Mouse (Mus musculus): ENCODE measurements around the gene Aldh9a1. TPM values are rescaled to one million over a fixed set of nuclear protein-coding genes. Genes with fewer than 3 reads are reported as not detected.

Aldh9a1 gene
- polyA plus RNA-seq (2015; fragmentation: Nextera tagmentation; extraction: Ambion mirVana) = 185 and 214 TPM in 2 replicates

GRCm38 (mm10) chr1:167349815-167350596 lies at the start of gene Aldh9a1:
Gene Aldh9a1 (plus strand): TSS chr1:167349991.
- Histone ChIP-seq H3K36me3 (ENCODE audit: control insufficient read depth, insufficient read depth) (peaks cover 8% of the 10 kb centered on the region), H3K4me1 (replicated peaks; ENCODE audit: control insufficient read depth, insufficient read depth, low read length) (no peaks in the 10 kb centered on the region), H3K9ac (ENCODE audit: low read depth, low read length) (peak within 1 kb of the TSS; percentile 74), H3K4me2 (replicated peaks; ENCODE audit: low read depth) (peak within 1 kb of the TSS; percentile 84), H3K27me3 (replicated peaks; ENCODE audit: control insufficient read depth, insufficient read depth, low read length) (no peaks in the 10 kb centered on the region), H3K27ac (ENCODE audit: low read depth, low read length) (peak within 1 kb of the TSS; percentile 96), H3K9me3 (ENCODE audit: control insufficient read depth) (no peaks in the 10 kb centered on the region), H3K4me3 (ENCODE audit: low read depth, low read length) (peak within 1 kb of the TSS; percentile 70)
- 0 out of 2 replicates have a peak, but pooled peaks have one; percentile 9 for TF ChIP-seq CTCF (IDR thresholded peaks at IDR 0.05; ENCODE audit: low read depth)
- WGBS = under 1% methylated on average over 55 of the region's 55 CpGs
- peak; percentile 94 for ATAC-seq

GRCm38 (mm10) chr1:167300122-167300521 lies 49.7 kb upstream of the Aldh9a1 start:
- H3K27ac ChIP-seq (ENCODE audit: low read depth, low read length) = no peak overlapping the region
- H3K9ac ChIP-seq (ENCODE audit: low read depth, low read length) = no peak overlapping the region
- no peaks in the 10 kb centered on the region for H3K36me3 ChIP-seq (ENCODE audit: control insufficient read depth, insufficient read depth)
- H3K4me3 ChIP-seq (ENCODE audit: low read depth, low read length) = no peak overlapping the region
- 90% methylated on average over 2 of the region's 2 CpGs for WGBS
- no peaks in the 10 kb centered on the region for H3K27me3 ChIP-seq (replicated peaks; ENCODE audit: control insufficient read depth, insufficient read depth, low read length)
- no peak overlapping the region for H3K4me2 ChIP-seq (replicated peaks; ENCODE audit: low read depth)
- no peak for ATAC-seq
- no peaks in the 10 kb centered on the region for H3K9me3 ChIP-seq (ENCODE audit: control insufficient read depth)
- no peaks in the 10 kb centered on the region for H3K4me1 ChIP-seq (replicated peaks; ENCODE audit: control insufficient read depth, insufficient read depth, low read length)
- no peak for TF ChIP-seq CTCF (IDR thresholded peaks at IDR 0.05; ENCODE audit: low read depth)

- Histone ChIP-seq H3K27me3 (replicated peaks; ENCODE audit: control insufficient read depth, insufficient read depth, low read length) (no peaks in the 10 kb centered on the region), H3K27ac (ENCODE audit: low read depth, low read length) (no peak overlapping the region), H3K4me3 (ENCODE audit: low read depth, low read length) (no peak overlapping the region), H3K4me2 (replicated peaks; ENCODE audit: low read depth) (no peak overlapping the region), H3K36me3 (ENCODE audit: control insufficient read depth, insufficient read depth) (peaks cover 4% of the 10 kb centered on the region; the same call in 1 of the 2 replicates), H3K4me1 (replicated peaks; ENCODE audit: control insufficient read depth, insufficient read depth, low read length) (peaks cover 2% of the 10 kb centered on the region; the same call in 1 of the 2 replicates), H3K9me3 (ENCODE audit: control insufficient read depth) (no peaks in the 10 kb centered on the region), H3K9ac (ENCODE audit: low read depth, low read length) (no peak overlapping the region)
- 41% methylated on average over 7 of the region's 7 CpGs for WGBS
- no peak for TF ChIP-seq CTCF (IDR thresholded peaks at IDR 0.05; ENCODE audit: low read depth)
- no peak for ATAC-seq
Observed at GRCm38 (mm10) chr1:167305501-167306137, 44.2 kb upstream of the Aldh9a1 start.

- Histone ChIP-seq H3K9me3 (ENCODE audit: control insufficient read depth) (no peaks in the 10 kb centered on the region), H3K9ac (ENCODE audit: low read depth, low read length) (no peak overlapping the region), H3K4me2 (replicated peaks; ENCODE audit: low read depth) (no peak overlapping the region), H3K27me3 (replicated peaks; ENCODE audit: control insufficient read depth, insufficient read depth, low read length) (no peaks in the 10 kb centered on the region), H3K27ac (ENCODE audit: low read depth, low read length) (no peak overlapping the region), H3K4me1 (replicated peaks; ENCODE audit: control insufficient read depth, insufficient read depth, low read length) (peaks cover 2% of the 10 kb centered on the region; the same call in 1 of the 2 replicates), H3K36me3 (ENCODE audit: control insufficient read depth, insufficient read depth) (peaks cover 4% of the 10 kb centered on the region; the same call in 1 of the 2 replicates), H3K4me3 (ENCODE audit: low read depth, low read length) (no peak overlapping the region)
- 57% methylated on average over 5 of the region's 5 CpGs for WGBS
- ATAC-seq = no peak
- TF ChIP-seq CTCF (IDR thresholded peaks at IDR 0.05; ENCODE audit: low read depth) = peak; percentile 67
Observed at GRCm38 (mm10) chr1:167306451-167307240, 43.1 kb upstream of the Aldh9a1 start.

GRCm38 (mm10) chr1:167307674-167308073 lies 42.1 kb upstream of the Aldh9a1 start:
- peak overlapping the region; percentile 89 for H3K4me2 ChIP-seq (replicated peaks; ENCODE audit: low read depth)
- peak overlapping the region; percentile 87 for H3K4me3 ChIP-seq (ENCODE audit: low read depth, low read length)
- H3K9me3 ChIP-seq (ENCODE audit: control insufficient read depth) = no peaks in the 10 kb centered on the region
- peaks cover 2% of the 10 kb centered on the region; the same call in 1 of the 2 replicates for H3K4me1 ChIP-seq (replicated peaks; ENCODE audit: control insufficient read depth, insufficient read depth, low read length)
- no peak for TF ChIP-seq CTCF (IDR thresholded peaks at IDR 0.05; ENCODE audit: low read depth)
- 0 out of 2 replicates have a peak overlapping the region, but pooled peaks have one; percentile 91 for H3K9ac ChIP-seq (ENCODE audit: low read depth, low read length)
- no peak overlapping the region for H3K27ac ChIP-seq (ENCODE audit: low read depth, low read length)
- no peaks in the 10 kb centered on the region for H3K27me3 ChIP-seq (replicated peaks; ENCODE audit: control insufficient read depth, insufficient read depth, low read length)
- no peak for ATAC-seq
- H3K36me3 ChIP-seq (ENCODE audit: control insufficient read depth, insufficient read depth) = peaks cover 4% of the 10 kb centered on the region
- 51% methylated on average over 11 of the region's 11 CpGs for WGBS
